Mouse (Mus musculus) urinary bladder, postnatal 0 days (tissue): ENCODE measurements around the gene Glul. TPM values are rescaled to one million over a fixed set of nuclear protein-coding genes. Genes with fewer than 3 reads are reported as not detected.

Experiments used
- microRNA-seq: library from miRNA; unstranded; fragments of <30 nt; microRNA quantifications from one replicate; pipeline ENCODE4, GENCODE M21; 2016
- polyA plus RNA-seq: library from polyadenylated mRNA; unstranded; fragments of >200 nt; fragmentation: Nextera tagmentation; extraction: Ambion mirVana; gene quantifications from 2 replicates; pipeline ENCODE4 v1.2.1, GENCODE M21; 2015

Glul gene
- polyA plus RNA-seq = 88.0 and 121 TPM in 2 replicates

DNA sequence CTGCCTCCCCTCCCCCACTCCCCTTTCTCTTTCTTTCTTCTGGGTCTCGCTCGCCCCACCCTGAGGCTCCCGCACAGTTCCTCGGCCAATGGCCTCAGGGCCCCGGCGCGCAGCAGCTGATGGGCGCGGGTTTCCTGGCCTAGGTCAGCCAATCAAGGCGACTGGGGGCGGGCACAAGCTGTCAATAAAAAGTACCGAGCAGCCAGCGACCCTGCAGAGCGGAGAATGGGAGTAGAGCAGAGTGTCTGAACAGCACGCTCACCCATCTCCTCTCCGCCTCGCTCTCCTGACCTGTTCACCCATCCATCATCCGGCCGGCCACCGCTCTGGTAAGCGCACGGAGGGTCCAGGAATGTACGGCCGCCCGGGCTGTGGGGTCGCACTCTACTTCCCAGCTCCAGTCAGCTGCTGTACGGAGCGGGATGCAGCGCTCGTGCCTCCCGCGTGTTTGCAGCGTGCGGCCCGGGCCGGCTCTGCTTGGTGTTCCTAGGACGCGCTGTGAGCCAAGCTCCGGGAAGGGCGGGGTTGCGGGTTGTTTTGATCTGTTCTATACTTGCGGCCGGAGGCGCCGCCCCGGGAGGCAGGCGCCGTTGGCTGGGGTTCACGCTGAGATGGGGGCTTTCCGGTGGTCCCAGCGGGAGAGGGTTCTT, at the start of gene Glul, which contains the start of gene Teddm2:
Gene Glul (plus strand): TSS at position 214 of the 650 bp plus-strand sequence.
Gene Teddm2 (minus strand): TSS at position 498 of the 650 bp plus-strand sequence.

DNA sequence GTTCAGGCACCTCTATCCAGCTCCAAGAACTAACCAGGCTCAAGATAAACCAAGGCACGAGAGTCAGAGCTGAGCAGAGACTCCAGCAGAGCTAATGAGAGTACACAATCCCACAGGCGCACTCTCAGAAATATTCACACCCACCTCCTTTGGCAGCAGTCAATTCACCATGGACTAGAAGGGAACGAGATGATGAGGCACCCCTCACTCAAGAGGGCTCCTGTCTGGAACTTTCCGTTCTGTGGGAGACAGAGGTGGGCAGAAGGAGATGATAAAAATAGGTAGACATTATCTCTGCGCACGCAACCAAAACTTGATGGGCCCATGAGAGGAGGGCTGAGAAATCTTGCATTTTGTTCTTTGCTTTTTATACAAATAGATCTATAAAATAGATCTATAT, 25.7 kb upstream of the Glul start, which contains the start of gene Teddm1b:
Gene Teddm1b (plus strand): TSS at position 301 of the 400 bp plus-strand sequence.

DNA sequence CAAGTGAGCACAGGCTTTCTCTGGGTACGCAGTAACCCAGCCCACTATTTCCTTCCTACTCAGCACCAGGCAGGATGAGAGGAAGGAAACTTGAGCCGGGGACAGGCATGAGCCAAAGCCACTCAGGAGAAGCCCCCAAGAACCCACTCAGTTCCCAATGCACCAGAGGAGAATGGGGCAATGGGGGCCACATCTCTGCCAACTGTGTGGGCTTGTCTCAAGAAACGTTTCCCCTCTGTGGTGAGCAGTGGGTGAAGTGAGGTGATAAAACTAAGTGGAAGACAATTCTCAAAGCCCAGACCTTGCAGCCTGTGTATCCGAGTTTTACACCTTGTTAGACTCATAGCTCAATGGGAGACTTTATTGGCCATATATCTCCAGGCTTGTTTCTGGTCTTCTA, 8.3 kb upstream of the Glul start, which contains the start of gene Teddm1a:
Gene Teddm1a (plus strand): TSS at position 301 of the 400 bp plus-strand sequence.

Small RNAs within 50 kb of the gene (microRNA-seq; reads per million reads assigned to microRNA genes)
- 13.3 reads per million, percentile 22 among the genes with 10 or more reads in this experiment for gene Mir8114

Other genes starting within 250 kb of the Glul start
- gene Rgs8, start 246.9 kb upstream of the Glul start, polyA plus RNA-seq = 0.02 and 0.08 TPM in 2 replicates
- gene Rgs16, start 159.6 kb upstream of the Glul start, polyA plus RNA-seq = 2.1 and 2.7 TPM in 2 replicates
- 7.8 and 9.5 TPM in 2 replicates for gene Rnasel, start 150.5 kb upstream of the Glul start, polyA plus RNA-seq
- 0.07 and 0.19 TPM in 2 replicates for gene Rgsl1, start 55.8 kb upstream of the Glul start, polyA plus RNA-seq
- gene Teddm1b, start 25.6 kb upstream of the Glul start, polyA plus RNA-seq = 0.08 and 0.14 TPM in 2 replicates
- not detected in 2 replicates for gene Teddm1a, start 8.2 kb upstream of the Glul start, polyA plus RNA-seq
- 0.35 and 0.56 TPM in 2 replicates for gene Teddm2, start 284 bp downstream of the Glul start, polyA plus RNA-seq